Mouse (Mus musculus) MEL (cell line): ENCODE measurements around the gene Plcb1. TPM values are rescaled to one million over a fixed set of nuclear protein-coding genes. Genes with fewer than 3 reads are reported as not detected.

Source experiments
- DNase-seq: peaks from one replicate; pipeline ENCODE4 v3.0.0; 2011; ENCODE audit warnings: low read depth, low spot score
- H3K27ac ChIP-seq: 2 replicates; pipeline ENCODE4 v1.5.1; 2012; ENCODE audit warnings: low read depth, mild to moderate bottlenecking, control low read depth, low read length, moderate library complexity; ENCODE audit not compliant: control insufficient read depth
- H3K27me3 ChIP-seq, 2 experiments: fragments of 150-350 bp in 1 of 2; sonication (generic) in 1 of 2; 2 replicates each; pipeline ENCODE4 v1.6.1; 2012; ENCODE audit warnings: low read length in 2 of 2, mild to moderate bottlenecking in 2 of 2, improper control_type of control experiment in 1 of 2, moderate library complexity in 1 of 2; ENCODE audit not compliant: insufficient read depth in 2 of 2, control insufficient read depth in 1 of 2
- H3K36me3 ChIP-seq, 2 experiments: 2 replicates each; pipeline ENCODE4 v1.6.1; 2012 to 2014; ENCODE audit warnings: low read length in 2 of 2, improper control_type of control experiment in 1 of 2, inconsistent platforms in 1 of 2, mild to moderate bottlenecking in 1 of 2; ENCODE audit not compliant: insufficient read depth in 2 of 2, control insufficient read depth in 1 of 2
- H3K4me1 ChIP-seq, 2 experiments: fragments of 150-350 bp in 1 of 2; sonication (generic) in 1 of 2; 2 replicates each; pipeline ENCODE4 v1.6.1; 2012; ENCODE audit warnings: low read length in 2 of 2, improper control_type of control experiment in 1 of 2, mild to moderate bottlenecking in 1 of 2; ENCODE audit not compliant: insufficient read depth in 2 of 2, control insufficient read depth in 1 of 2
- H3K4me3 ChIP-seq, 2 experiments: fragments of 150-350 bp in 1 of 2; sonication (generic) in 1 of 2; 2 replicates each; pipeline ENCODE4 v1.5.1; 2012; ENCODE audit warnings: low read depth in 2 of 2, low read length in 2 of 2, mild to moderate bottlenecking in 2 of 2, moderate library complexity in 2 of 2, control low read depth in 1 of 2, improper control_type of control experiment in 1 of 2; ENCODE audit not compliant: control insufficient read depth in 1 of 2, insufficient read depth in 1 of 2
- H3K79me2 ChIP-seq: 2 replicates; pipeline ENCODE4 v1.6.1; 2012; ENCODE audit warnings: mild to moderate bottlenecking, low read length, moderate library complexity; ENCODE audit not compliant: control insufficient read depth, poor library complexity, insufficient read depth
- H3K9ac ChIP-seq: 2 replicates; pipeline ENCODE4 v1.6.1; 2012; ENCODE audit warnings: low read depth, mild to moderate bottlenecking, control low read depth, low read length, moderate library complexity; ENCODE audit not compliant: control insufficient read depth, poor library complexity, severe bottlenecking
- H3K9me3 ChIP-seq: fragments of 150-350 bp; sonication (generic); replicated peaks from 2 replicates; pipeline ENCODE4 v1.6.1; 2012; ENCODE audit warnings: mild to moderate bottlenecking, low read length, improper control_type of control experiment, moderate library complexity; ENCODE audit not compliant: insufficient read depth
- CHD1 ChIP-seq: IDR thresholded peaks from 2 replicates; pipeline ENCODE4 v1.6.1; 2012; ENCODE audit warnings: low read depth, mild to moderate bottlenecking, inconsistent platforms, low read length, improper control_type of control experiment
- CHD2 ChIP-seq: IDR thresholded peaks from 2 replicates; pipeline ENCODE4 v1.6.1; 2011; ENCODE audit warnings: low read length, improper control_type of control experiment
- E2F4 ChIP-seq: IDR thresholded peaks from 2 replicates; pipeline ENCODE4 v1.6.1; 2011; ENCODE audit warnings: low read depth, low read length, improper control_type of control experiment, borderline replicate concordance
- ELF1 ChIP-seq: IDR thresholded peaks from 2 replicates; pipeline ENCODE4 v1.6.1; 2014; ENCODE audit warnings: low read depth, mild to moderate bottlenecking, inconsistent platforms, low read length, improper control_type of control experiment, moderate library complexity
- ETS1 ChIP-seq: IDR thresholded peaks from 2 replicates; pipeline ENCODE4 v1.6.1; 2012; ENCODE audit warnings: low read depth, mild to moderate bottlenecking, inconsistent platforms, low read length, improper control_type of control experiment, moderate library complexity
- GATA1 ChIP-seq: IDR thresholded peaks from 2 replicates; pipeline ENCODE4 v1.6.1; 2011; ENCODE audit warnings: low read depth, low read length, improper control_type of control experiment
- JUND ChIP-seq: IDR thresholded peaks from 2 replicates; pipeline ENCODE4 v1.6.1; 2011; ENCODE audit warnings: low read depth, mild to moderate bottlenecking, improper control_type of control experiment, low read length
- KAT2A ChIP-seq: conservative IDR thresholded peaks from 2 replicates; pipeline ENCODE4 v1.6.1; 2012; ENCODE audit warnings: low read depth, low read length, improper control_type of control experiment, inconsistent platforms
- MAZ ChIP-seq: IDR thresholded peaks from 2 replicates; pipeline ENCODE4 v1.6.1; 2012; ENCODE audit warnings: low read depth, mild to moderate bottlenecking, inconsistent platforms, low read length, improper control_type of control experiment
- MYC ChIP-seq: IDR thresholded peaks from 2 replicates; pipeline ENCODE4 v1.6.1; 2011; ENCODE audit warnings: low read depth, mild to moderate bottlenecking, low read length, improper control_type of control experiment, moderate library complexity
- NELFE ChIP-seq: IDR thresholded peaks from 2 replicates; pipeline ENCODE4 v1.6.1; 2011; ENCODE audit warnings: low read depth, low read length, improper control_type of control experiment
- NRF1 ChIP-seq: IDR thresholded peaks from 2 replicates; pipeline ENCODE4 v1.6.1; 2014; ENCODE audit warnings: low read depth, mild to moderate bottlenecking, inconsistent platforms, low read length, improper control_type of control experiment, moderate library complexity; ENCODE audit not compliant: poor library complexity, insufficient read depth, severe bottlenecking
- POLR2AphosphoS2 ChIP-seq: IDR thresholded peaks from 2 replicates; pipeline ENCODE4 v1.6.1; 2011; ENCODE audit warnings: low read length, improper control_type of control experiment
- POLR2AphosphoS5 ChIP-seq: IDR thresholded peaks from 2 replicates; pipeline ENCODE4 v1.6.1; 2012; ENCODE audit warnings: low read depth, borderline replicate concordance, mild to moderate bottlenecking, inconsistent platforms, low read length, moderate library complexity, mixed read lengths
- RAD21 ChIP-seq: IDR thresholded peaks from 2 replicates; pipeline ENCODE4 v1.6.1; 2011; ENCODE audit warnings: mild to moderate bottlenecking, low read depth, low read length, improper control_type of control experiment
- SIN3A ChIP-seq: IDR thresholded peaks from 2 replicates; pipeline ENCODE4 v1.6.1; 2012; ENCODE audit warnings: low read length, improper control_type of control experiment, inconsistent platforms
- SMC3 ChIP-seq: IDR thresholded peaks from 2 replicates; pipeline ENCODE4 v1.6.1; 2011; ENCODE audit warnings: low read depth, low read length, improper control_type of control experiment
- TAL1 ChIP-seq: IDR thresholded peaks from 2 replicates; pipeline ENCODE4 v1.6.1; 2012; ENCODE audit warnings: mild to moderate bottlenecking, inconsistent platforms, low read length, moderate library complexity, mixed read lengths
- TCF12 ChIP-seq: IDR thresholded peaks from 2 replicates; pipeline ENCODE4 v1.6.1; 2014; ENCODE audit warnings: low read depth, mild to moderate bottlenecking, inconsistent platforms, low read length, improper control_type of control experiment, moderate library complexity
- UBTF ChIP-seq: IDR thresholded peaks from 2 replicates; pipeline ENCODE4 v1.6.1; 2012; ENCODE audit warnings: low read depth, mild to moderate bottlenecking, inconsistent platforms, low read length, improper control_type of control experiment, moderate library complexity, borderline replicate concordance; ENCODE audit not compliant: insufficient read depth
- USF1 ChIP-seq: IDR thresholded peaks from 2 replicates; pipeline ENCODE4 v1.6.1; 2014; ENCODE audit warnings: low read depth, mild to moderate bottlenecking, inconsistent platforms, low read length, improper control_type of control experiment, moderate library complexity
- USF2 ChIP-seq, 2 experiments: IDR thresholded peaks; 2 replicates each; pipeline ENCODE4 v1.6.1; 2011 to 2012; ENCODE audit warnings: improper control_type of control experiment in 2 of 2, low read length in 2 of 2, borderline replicate concordance in 1 of 2, inconsistent platforms in 1 of 2, low read depth in 1 of 2, mild to moderate bottlenecking in 1 of 2; ENCODE audit not compliant: insufficient read depth in 1 of 2
- ZC3H11A ChIP-seq: IDR thresholded peaks from 2 replicates; pipeline ENCODE4 v1.6.1; 2012; ENCODE audit warnings: low read depth, mild to moderate bottlenecking, inconsistent platforms, low read length, improper control_type of control experiment
- ZNF384 ChIP-seq: IDR thresholded peaks from 2 replicates; pipeline ENCODE4 v1.6.1; 2012; ENCODE audit warnings: low read depth, mild to moderate bottlenecking, inconsistent platforms, low read length, improper control_type of control experiment
- polyA plus RNA-seq, 2 experiments: library from polyadenylated mRNA; stranded (reverse) in 1 of 2; unstranded in 1 of 2; fragments of >175 nt in 1 of 2; fragments of >200 nt in 1 of 2; gene quantifications; 2 replicates each; pipeline versions ENCODE4 v1.2.1 to v1.2.4; 2012; ENCODE audit warnings: low replicate concordance in 2 of 2, low read depth in 1 of 2; ENCODE audit not compliant: insufficient read length in 2 of 2, insufficient read depth in 1 of 2, missing spikeins in 1 of 2
- total RNA-seq: library from RNA; depleted of rRNA; stranded (reverse); fragments of 300-350 nt; gene quantifications from 2 replicates; pipeline ENCODE4 v1.2.3, GENCODE M21; 2012

The Plcb1 gene
- total and polyA plus RNA-seq, 3 experiments, result not detected

DNA sequence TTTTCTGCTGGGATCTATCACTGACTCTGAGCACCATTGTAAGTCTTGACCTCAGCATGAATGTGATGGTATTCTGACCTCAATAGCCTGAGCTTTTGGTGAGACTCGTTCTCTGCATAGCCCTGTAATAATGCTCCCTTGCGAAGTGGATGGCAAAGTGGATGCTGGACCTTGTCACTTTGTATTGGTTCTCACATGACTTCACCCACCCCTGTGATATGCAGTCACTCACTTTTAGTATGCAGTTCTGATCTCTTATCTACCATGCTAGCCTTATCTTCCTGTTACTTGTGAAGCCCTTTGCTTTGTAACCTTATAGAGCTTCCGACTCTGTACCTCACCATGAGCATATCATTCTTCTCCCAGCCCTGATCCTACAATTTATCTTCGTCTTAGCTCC, 57.0 kb downstream of the Plcb1 start:
- DNase-seq, result no peak
- Histone ChIP-seq H3K4me3 (no peak overlapping the region), H3K27ac (no peak overlapping the region), H3K9ac (no peak overlapping the region), H3K36me3 (no peaks in the 10 kb centered on the region), H3K9me3 (no peaks in the 10 kb centered on the region), H3K79me2 (no peaks in the 10 kb centered on the region), H3K27me3 (no peaks in the 10 kb centered on the region), H3K4me1 (no peaks in the 10 kb centered on the region)
- TF ChIP-seq ZC3H11A (no peak), KAT2A (no peak), UBTF (no peak), MYC (no peak), ZNF384 (no peak), NELFE (no peak), TCF12 (no peak)

DNA sequence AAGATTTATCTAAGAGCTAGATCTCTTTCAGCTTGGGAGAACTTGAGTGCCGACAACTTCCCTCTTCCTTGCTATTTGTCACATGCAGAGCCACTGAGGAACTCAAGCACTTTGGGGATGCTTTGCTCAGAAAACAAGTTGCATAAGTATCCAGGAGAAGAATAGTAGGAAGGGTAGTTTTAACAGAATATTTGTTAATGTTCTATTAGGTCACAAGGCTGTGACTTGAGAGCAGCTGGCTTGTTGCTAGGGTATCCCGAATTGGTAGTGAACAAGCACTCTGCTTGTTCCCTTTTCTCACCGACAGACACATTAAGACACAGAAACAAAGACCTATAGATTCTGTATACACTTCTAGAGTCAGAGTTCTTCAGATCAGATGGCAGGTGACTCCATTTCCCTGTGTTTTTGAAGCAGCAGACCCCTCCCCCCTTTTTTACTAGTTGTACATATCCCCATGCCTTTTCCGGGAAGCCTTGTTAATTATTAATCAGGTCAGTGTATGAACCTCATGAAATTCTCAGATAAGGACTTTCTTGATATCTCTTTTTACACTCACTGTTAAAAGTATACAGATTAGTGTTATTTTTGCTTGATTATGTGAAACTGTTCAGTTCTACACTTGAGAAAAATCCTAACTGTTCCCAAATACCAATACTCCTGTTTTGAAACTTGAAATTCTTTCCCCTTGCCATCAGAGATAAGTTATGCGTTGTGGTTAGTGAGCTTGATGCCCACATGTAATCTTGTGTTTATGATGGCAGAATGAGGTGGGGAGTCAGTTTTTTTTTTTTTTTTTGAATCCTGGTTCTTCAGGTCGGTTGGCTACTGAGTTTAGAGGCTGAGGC, 58.7 kb downstream of the Plcb1 start:
- H3K4me1 ChIP-seq, result no peaks in the 10 kb centered on the region
- no peaks in the 10 kb centered on the region for H3K79me2 ChIP-seq
- H3K27me3 ChIP-seq, result no peaks in the 10 kb centered on the region
- no peaks in the 10 kb centered on the region for H3K9me3 ChIP-seq
- H3K9ac ChIP-seq, result no peak overlapping the region
- H3K36me3 ChIP-seq, result no peaks in the 10 kb centered on the region
- no peak overlapping the region for H3K4me3 ChIP-seq
- TF ChIP-seq MYC, result no peak
- TF ChIP-seq SIN3A, result no peak
- no peak for TF ChIP-seq CHD2
- no peak for TF ChIP-seq SMC3
- TF ChIP-seq E2F4, result no peak
- TF ChIP-seq POLR2AphosphoS5, result no peak
- TF ChIP-seq POLR2AphosphoS2, result no peak
- no peak for TF ChIP-seq CHD1
- no peak for TF ChIP-seq GATA1
- TF ChIP-seq USF2 (IDR thresholded peaks at IDR 0.05; ENCODE audit: borderline replicate concordance in 1 of 2, insufficient read depth in 1 of 2, low read depth in 1 of 2, low read length in 2 of 2), result no peak
- TF ChIP-seq USF1, result no peak
- no peak for TF ChIP-seq ZC3H11A
- TF ChIP-seq TAL1, result no peak
- no peak for TF ChIP-seq ELF1
- no peak for TF ChIP-seq ETS1
- TF ChIP-seq NRF1, result no peak
- no peak; the same call in 1 of the 2 replicates for TF ChIP-seq ZNF384
- no peak for TF ChIP-seq MAZ
- TF ChIP-seq RAD21, result no peak
- no peak for TF ChIP-seq JUND
- no peak for DNase-seq
- no peak overlapping the region for H3K27ac ChIP-seq
